Mouse (Mus musculus) gastrocnemius, adult 18-20 months (tissue): ENCODE measurements around the gene Stac. TPM values are rescaled to one million over a fixed set of nuclear protein-coding genes. Genes with fewer than 3 reads are reported as not detected.

Source experiments
- DNase-seq: peaks from one replicate; pipeline ENCODE4 v3.0.0; 2021; ENCODE audit warnings: low spot score
- total RNA-seq, 2 experiments: library from RNA; stranded (reverse); gene quantifications; 2 replicates each; pipeline ENCODE4 v1.2.3; 2021

The Stac gene
- total RNA-seq, 2 experiments from 2014 or later: 0.37 to 0.59 TPM

DNA sequence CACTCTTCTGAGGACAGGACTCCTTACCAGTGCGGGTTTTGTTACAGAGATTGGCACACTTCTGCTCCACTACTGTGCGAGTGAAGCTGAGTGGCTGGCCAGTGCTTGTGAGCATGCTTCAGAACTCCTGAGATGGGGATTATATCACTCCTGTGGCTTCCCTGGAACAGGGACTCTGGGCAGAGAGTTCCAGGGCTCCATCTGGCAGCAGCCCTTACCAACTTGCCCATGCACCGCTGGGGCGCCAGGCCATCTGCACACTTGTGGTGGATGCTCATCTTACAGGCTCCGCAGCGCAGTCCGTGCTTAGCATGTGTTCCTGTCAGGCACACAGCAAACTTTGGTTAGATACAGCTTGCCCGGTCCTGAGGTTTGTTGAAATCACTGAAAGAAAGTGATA is 83.5 kb downstream of the Stac start:
- DNase-seq: no peak

GRCm38 (mm10) chr9:111587527-111587926 is 102.6 kb downstream of the Stac start:
- no peak for DNase-seq

DNA sequence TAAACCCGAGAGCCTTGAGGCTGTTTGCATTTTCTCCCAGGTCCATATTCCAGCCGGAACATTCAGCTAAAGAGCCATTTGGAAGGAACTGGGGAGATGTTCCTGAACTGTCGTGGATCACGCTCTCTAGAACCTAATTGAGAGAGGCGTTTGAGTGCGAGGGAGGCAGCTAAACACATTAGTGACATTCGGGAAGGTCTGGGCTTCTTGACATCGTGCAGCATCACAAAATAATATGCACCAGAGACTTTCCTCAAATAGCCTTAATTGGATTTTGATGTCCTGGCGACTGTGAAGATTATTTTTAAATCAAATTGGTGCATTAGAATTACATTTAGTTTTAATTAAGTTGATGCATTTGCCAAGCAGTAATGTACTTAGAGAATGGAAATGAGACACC is 111.4 kb downstream of the Stac start:
- DNase-seq: no peak

DNA sequence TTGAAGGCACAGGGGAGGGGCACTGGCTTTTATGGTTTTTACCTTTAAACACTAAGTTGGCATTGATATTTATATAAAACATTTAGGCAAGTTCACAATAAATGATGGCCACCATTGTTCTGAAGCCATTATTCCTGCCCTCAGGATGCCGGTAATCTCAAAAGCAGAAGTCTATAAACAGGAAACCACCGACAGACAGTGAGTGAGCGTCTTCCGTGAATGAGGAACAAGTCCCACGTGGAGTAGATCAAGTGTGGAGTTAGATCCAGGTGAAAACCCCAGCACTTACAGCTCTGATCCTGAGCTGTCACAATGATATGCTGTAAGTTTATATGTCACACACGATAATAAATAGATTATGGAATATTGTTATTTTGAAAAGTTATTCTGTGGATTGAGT is 112.7 kb downstream of the Stac start:
- DNase-seq: no peak

DNA sequence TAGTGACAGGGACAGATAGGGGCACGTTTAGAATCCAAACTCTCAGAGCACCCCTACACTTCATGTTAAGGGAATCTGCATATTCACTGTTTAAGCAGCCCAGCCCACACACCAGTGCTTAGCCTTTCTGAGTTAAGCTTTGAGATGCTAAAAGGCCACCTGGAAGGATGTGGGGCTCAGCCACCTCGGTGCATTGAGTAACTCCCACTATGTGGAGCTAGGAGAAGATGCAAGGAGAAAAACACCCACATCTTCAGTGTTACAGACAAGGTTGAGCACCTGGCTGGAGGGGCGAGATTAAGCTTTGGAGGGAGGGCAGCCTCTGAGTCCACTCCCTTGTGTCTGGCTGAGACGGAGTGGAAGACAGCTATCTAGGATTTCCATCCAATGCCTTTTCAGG is 114.3 kb downstream of the Stac start:
- no peak for DNase-seq

- DNase-seq: no peak
These were observed 116.3 kb downstream of the Stac start for GRCm38 (mm10) chr9:111573836-111574235.

DNA sequence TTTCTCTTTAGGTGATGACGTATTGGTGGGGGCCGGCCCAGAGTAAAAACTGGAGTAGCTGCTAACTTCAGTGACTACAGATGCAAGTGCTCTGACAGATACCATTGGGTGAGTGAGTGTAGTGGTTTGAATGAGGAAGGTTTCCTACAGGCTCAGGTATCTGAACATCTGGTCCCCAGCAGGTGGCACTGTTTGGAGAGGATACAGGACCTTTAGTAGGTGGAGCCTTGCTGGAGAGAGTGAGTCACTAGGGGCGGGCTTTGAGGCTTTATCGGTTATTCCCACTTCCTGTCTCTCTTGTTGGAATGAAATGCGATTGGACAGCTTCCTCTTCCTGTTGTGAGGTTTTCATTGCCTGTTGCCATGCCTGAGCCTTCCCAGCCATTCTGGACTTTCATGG is 118.5 kb downstream of the Stac start:
- DNase-seq: no peak

DNA sequence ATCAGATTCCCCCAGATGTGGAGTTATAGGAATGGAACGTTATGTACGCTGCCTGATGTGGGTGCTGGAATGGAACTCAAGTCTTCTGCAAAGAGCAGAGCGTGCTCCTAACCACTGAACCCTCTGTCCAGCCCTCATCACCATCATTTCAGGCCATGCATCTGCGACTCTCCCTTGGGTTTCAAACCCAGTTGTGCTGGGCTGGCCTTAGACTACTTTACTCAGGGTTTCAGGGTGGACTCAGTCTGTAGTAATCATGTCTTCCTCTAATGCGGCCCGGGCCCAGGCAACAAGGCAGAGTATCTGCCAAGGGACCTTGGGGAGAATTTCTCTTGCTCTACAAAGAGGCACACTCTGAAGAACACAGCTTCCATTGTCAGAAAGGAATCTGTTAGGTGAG is 126.0 kb downstream of the Stac start:
- DNase-seq: no peak

DNA sequence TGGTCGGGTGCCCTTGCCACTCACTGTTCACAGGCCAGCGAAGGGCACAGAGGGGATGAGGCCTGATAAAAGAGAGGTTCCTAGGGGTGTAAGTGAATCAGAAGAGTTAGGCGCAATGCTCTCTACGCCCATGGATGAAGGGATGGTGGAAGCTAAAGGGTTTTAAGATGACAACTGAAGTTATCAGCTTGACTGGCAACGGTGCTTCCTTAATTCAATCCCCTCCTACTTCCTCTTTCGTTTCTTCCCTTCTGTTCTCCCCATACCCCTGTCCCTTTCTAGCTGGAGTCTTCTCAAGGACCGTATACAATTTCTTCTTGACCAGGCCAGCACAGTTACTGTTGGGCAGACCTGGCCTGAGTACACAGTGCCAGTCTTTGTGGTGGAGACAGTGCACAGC is 126.9 kb downstream of the Stac start:
- DNase-seq: no peak

GRCm38 (mm10) chr9:111562217-111562988 is 127.7 kb downstream of the Stac start:
- DNase-seq: no peak

GRCm38 (mm10) chr9:111556699-111557098 is 133.4 kb downstream of the Stac start:
- no peak for DNase-seq

- no peak for DNase-seq
These were observed 137.3 kb downstream of the Stac start for GRCm38 (mm10) chr9:111552865-111553264.

DNA sequence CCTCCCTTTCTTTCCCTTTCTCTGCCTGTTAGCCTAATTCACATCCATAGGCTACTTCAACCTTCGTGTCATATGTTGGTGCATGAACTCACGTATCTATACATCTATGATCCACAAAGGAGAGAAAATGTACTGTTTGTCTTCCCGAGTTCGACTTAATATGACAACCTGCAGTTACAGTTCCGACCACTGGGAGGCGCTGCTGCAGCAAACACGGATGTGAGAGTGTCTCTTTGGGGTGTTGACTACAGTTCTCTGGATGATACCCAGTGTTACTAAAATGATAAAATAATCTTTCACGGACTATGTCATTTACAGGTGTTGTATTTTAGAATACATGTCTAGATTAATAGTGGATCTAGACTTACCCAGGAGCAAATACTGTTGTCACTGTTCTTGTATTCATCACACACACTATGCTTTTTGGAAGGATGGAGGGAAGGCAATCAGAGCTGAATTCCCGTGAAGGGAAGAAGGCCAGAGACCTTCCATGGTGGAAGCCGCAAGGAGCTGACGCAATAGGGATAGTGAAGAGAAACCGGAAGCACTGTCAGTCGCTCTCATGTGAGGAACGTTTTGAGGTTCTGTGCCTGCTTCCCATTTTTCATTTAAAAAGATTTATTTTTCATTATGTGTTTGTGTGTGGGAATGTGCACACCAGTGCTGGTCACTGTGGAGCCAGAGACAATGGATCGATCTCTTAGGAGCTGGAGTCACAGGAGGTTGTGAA is 138.5 kb downstream of the Stac start:
- no peak for DNase-seq

DNA sequence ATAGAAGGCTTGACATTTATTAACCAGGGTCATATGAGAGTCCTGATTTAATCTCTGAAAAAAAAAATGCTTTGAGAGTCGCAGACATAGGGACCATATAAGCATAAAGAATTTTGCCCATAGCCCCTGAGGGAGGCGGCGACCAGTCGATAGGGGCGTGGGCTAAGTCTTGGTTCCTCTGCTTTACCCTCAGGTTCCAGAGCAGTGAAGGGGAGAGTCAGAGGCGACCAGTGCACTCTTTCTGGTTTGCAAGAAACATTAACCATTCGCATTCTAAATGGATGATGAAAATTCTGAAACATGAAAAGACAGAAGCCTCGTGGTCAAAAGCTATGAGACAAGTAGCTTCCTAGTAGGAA is 139.2 kb downstream of the Stac start:
- no peak for DNase-seq

- DNase-seq: no peak
These were observed 139.7 kb downstream of the Stac start for GRCm38 (mm10) chr9:111550281-111550962.

DNA sequence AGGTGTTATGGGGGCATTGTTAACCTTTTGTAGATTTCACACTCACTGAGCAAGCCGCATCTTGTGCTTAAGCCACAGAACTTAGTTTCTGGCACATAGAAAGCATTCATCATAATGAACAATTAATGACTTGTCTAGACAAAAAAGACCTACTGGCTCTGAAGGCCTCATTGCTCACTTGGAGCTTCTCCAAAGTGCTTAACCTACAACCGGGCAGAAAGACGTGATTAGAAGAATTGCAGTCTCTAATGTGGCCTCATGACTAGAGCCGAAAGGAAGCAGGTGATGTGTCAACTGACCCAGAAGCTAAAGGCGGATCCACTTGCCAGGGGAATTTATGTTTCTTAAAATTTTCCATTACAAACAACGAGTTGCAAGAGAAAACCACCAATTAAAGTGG is 147.5 kb downstream of the Stac start:
- no peak for DNase-seq

- no peak for DNase-seq
These were observed 154.6 kb downstream of the Stac start for GRCm38 (mm10) chr9:111535445-111536064.

GRCm38 (mm10) chr9:111534744-111535423 is 155.3 kb downstream of the Stac start:
- no peak for DNase-seq

DNA sequence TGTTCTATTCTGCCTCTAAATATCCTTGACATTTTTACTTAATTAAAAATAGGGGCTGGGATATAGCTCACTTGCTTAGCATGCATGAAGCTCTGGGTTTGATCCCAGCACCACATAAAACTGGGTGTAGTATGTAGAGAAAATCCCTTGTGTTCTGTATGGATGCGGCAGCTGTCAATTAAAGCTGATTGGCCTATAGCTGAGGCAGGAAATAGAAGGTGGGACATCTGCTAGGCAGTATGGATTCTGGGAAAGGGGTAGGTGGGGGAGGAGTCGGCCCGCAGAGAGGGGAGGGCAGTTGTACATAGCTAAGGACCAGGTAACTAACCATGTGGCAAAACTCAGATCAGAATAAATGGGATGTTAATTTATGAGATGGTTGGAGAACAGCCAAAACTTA is 166.3 kb downstream of the Stac start:
- no peak for DNase-seq

- no peak for DNase-seq
These were observed 167.0 kb downstream of the Stac start for GRCm38 (mm10) chr9:111523111-111523510.

GRCm38 (mm10) chr9:111522226-111522625 is 167.9 kb downstream of the Stac start:
- no peak for DNase-seq

GRCm38 (mm10) chr9:111515536-111515935 is 174.6 kb downstream of the Stac start:
- DNase-seq: no peak
